Mouse (Mus musculus) telencephalon, adult 2 months (tissue): ENCODE data around the gene Map4k5.
A peak's percentile ranks its signal among the peaks of the same experiment; 100 is the strongest.

ENCODE experiments used
- DNase-seq: peaks from one replicate; pipeline ENCODE4 v3.0.0-alpha.2; 2011; ENCODE audit warnings: low read depth, low spot score

Gene Map4k5

GRCm38 (mm10) chr12:69887776-69888175 lies 5.2 kb downstream of the Map4k5 start:
- no peak for DNase-seq

GRCm38 (mm10) chr12:69885170-69885923 lies 7.7 kb downstream of the Map4k5 start:
- DNase-seq: no peak

GRCm38 (mm10) chr12:69884053-69884452 lies 8.9 kb downstream of the Map4k5 start:
- DNase-seq: no peak

GRCm38 (mm10) chr12:69881198-69881905 lies 11.6 kb downstream of the Map4k5 start:
- no peak for DNase-seq

GRCm38 (mm10) chr12:69879739-69880138 lies 13.3 kb downstream of the Map4k5 start:
- peak; percentile 62 for DNase-seq

GRCm38 (mm10) chr12:69879172-69879665 lies 13.8 kb downstream of the Map4k5 start:
- no peak for DNase-seq

- DNase-seq: no peak
Measured at GRCm38 (mm10) chr12:69877842-69878363, 15.1 kb downstream of the Map4k5 start.

- no peak for DNase-seq
Measured at GRCm38 (mm10) chr12:69871632-69872031, 21.4 kb downstream of the Map4k5 start.

- DNase-seq: no peak
Measured at GRCm38 (mm10) chr12:69867338-69867737, 25.7 kb downstream of the Map4k5 start.

- DNase-seq: no peak
Measured at GRCm38 (mm10) chr12:69864164-69864692, 28.8 kb downstream of the Map4k5 start.

- DNase-seq: no peak
Measured at GRCm38 (mm10) chr12:69863505-69863904, 29.5 kb downstream of the Map4k5 start.

- no peak for DNase-seq
Measured at GRCm38 (mm10) chr12:69858847-69859246, 34.2 kb downstream of the Map4k5 start.

- DNase-seq: no peak
Measured at GRCm38 (mm10) chr12:69857597-69857996, 35.4 kb downstream of the Map4k5 start.

GRCm38 (mm10) chr12:69856398-69856797 lies 36.6 kb downstream of the Map4k5 start:
- DNase-seq: peak; percentile 47

GRCm38 (mm10) chr12:69855641-69856300 lies 37.2 kb downstream of the Map4k5 start:
- DNase-seq: no peak

- no peak for DNase-seq
Measured at GRCm38 (mm10) chr12:69853942-69854341, 39.1 kb downstream of the Map4k5 start.

- no peak for DNase-seq
Measured at GRCm38 (mm10) chr12:69853387-69853786, 39.6 kb downstream of the Map4k5 start.

- no peak for DNase-seq
Measured at GRCm38 (mm10) chr12:69852288-69852687, 40.7 kb downstream of the Map4k5 start.

GRCm38 (mm10) chr12:69848083-69848878 lies 44.7 kb downstream of the Map4k5 start:
- no peak for DNase-seq

- no peak for DNase-seq
Measured at GRCm38 (mm10) chr12:69846499-69846898, 46.5 kb downstream of the Map4k5 start.

GRCm38 (mm10) chr12:69845722-69846121 lies 47.3 kb downstream of the Map4k5 start:
- no peak for DNase-seq
